Mouse (Mus musculus) ES-Bruce4 (cell line): ENCODE measurements around the gene Gm11168.
"Not testable (repeated sequence)": the region's sequence is repeated elsewhere in the genome, so short reads cannot be mapped to it uniquely, and the experiment has no call there.

ENCODE experiments used
- CTCF ChIP-seq: IDR thresholded peaks from one replicate; pipeline ENCODE4 v1.8.1; 2011; ENCODE audit warnings: low read depth, low read length
- EP300 ChIP-seq: IDR thresholded peaks from 2 replicates; pipeline ENCODE4 v1.6.1; 2011; ENCODE audit warnings: low read depth, low read length; ENCODE audit not compliant: insufficient read depth
- POLR2A ChIP-seq: IDR thresholded peaks from one replicate; pipeline ENCODE4 v1.8.1; 2011; ENCODE audit warnings: low read length; ENCODE audit not compliant: insufficient read depth

GRCm38 (mm10) chr9:3025653-3026052, 22.5 kb downstream of the Gm11168 start:
- TF ChIP-seq EP300, POLR2A, CTCF: not testable (repeated sequence)
